Mouse (Mus musculus): ENCODE measurements at regions not wholly inside any gene's neighbourhood (a gene's known extent, or its start where the extent isn't known, plus 50 kb on each side); places are given as distances from the start of the nearest gene placed in this dataset.

- H3K4me3 ChIP-seq (ENCODE audit: low read depth, low read length): no peak overlapping the region
- H3K4me2 ChIP-seq (replicated peaks; ENCODE audit: low read depth): no peak overlapping the region
- H3K4me1 ChIP-seq (replicated peaks; ENCODE audit: control insufficient read depth, insufficient read depth): no peaks in the 10 kb centered on the region; the same call in 1 of the 2 replicates
- ATAC-seq (ENCODE audit: low FRiP score, low TSS enrichment) (no peak), DNase-seq (ENCODE audit: low spot score) (no peak)
- no peaks in the 10 kb centered on the region for H3K27me3 ChIP-seq (ENCODE audit: control insufficient read depth, insufficient read depth, low read length)
- H3K9ac ChIP-seq (ENCODE audit: low read length): no peak overlapping the region
- no peaks in the 10 kb centered on the region for H3K36me3 ChIP-seq (ENCODE audit: control insufficient read depth, insufficient read depth, low read length)
- 66% methylated on average over 5 of the region's 5 CpGs for WGBS
- H3K27ac ChIP-seq (replicated peaks): no peak overlapping the region
- TF ChIP-seq CTCF (IDR thresholded peaks at IDR 0.05; ENCODE audit: low read depth) (no peak), EP300 (optimal IDR thresholded peaks at IDR 0.05) (no peak)
- no peaks in the 10 kb centered on the region for H3K9me3 ChIP-seq (ENCODE audit: control insufficient read depth, low read length)
Measured at GRCm38 (mm10) chr9:115361191-115361590, 51.0 kb upstream of the Stt3b start.

- H3K4me2 ChIP-seq (replicated peaks; ENCODE audit: low read depth): no peak overlapping the region
- H3K4me3 ChIP-seq (ENCODE audit: low read depth, low read length): no peak overlapping the region
- no peaks in the 10 kb centered on the region for H3K9me3 ChIP-seq (ENCODE audit: control insufficient read depth, low read length)
- WGBS: 92% methylated on average over 11 of the region's 11 CpGs
- H3K36me3 ChIP-seq (ENCODE audit: control insufficient read depth, insufficient read depth, low read length): no peaks in the 10 kb centered on the region
- ATAC-seq (ENCODE audit: low FRiP score, low TSS enrichment): no peak
- no peak overlapping the region for H3K27ac ChIP-seq (replicated peaks)
- no peaks in the 10 kb centered on the region for H3K4me1 ChIP-seq (replicated peaks; ENCODE audit: control insufficient read depth, insufficient read depth)
- no peaks in the 10 kb centered on the region for H3K27me3 ChIP-seq (ENCODE audit: control insufficient read depth, insufficient read depth, low read length)
- TF ChIP-seq CTCF (IDR thresholded peaks at IDR 0.05; ENCODE audit: low read depth): no peak
- TF ChIP-seq EP300 (optimal IDR thresholded peaks at IDR 0.05): no peak
- H3K9ac ChIP-seq (ENCODE audit: low read length): no peak overlapping the region
- DNase-seq (ENCODE audit: low spot score): no peak
Measured at GRCm38 (mm10) chr9:115361881-115362280, 51.7 kb upstream of the Stt3b start.

GRCm38 (mm10) chr9:115362486-115362885 is 52.3 kb upstream of the Stt3b start:
- WGBS: 85% methylated on average over 4 of the region's 4 CpGs
- ATAC-seq (ENCODE audit: low FRiP score, low TSS enrichment): no peak
- Histone ChIP-seq H3K9me3 (ENCODE audit: control insufficient read depth, low read length) (no peaks in the 10 kb centered on the region), H3K4me2 (replicated peaks; ENCODE audit: low read depth) (no peak overlapping the region), H3K9ac (ENCODE audit: low read length) (no peak overlapping the region), H3K27me3 (ENCODE audit: control insufficient read depth, insufficient read depth, low read length) (no peaks in the 10 kb centered on the region), H3K4me3 (ENCODE audit: low read depth, low read length) (no peak overlapping the region), H3K36me3 (ENCODE audit: control insufficient read depth, insufficient read depth, low read length) (no peaks in the 10 kb centered on the region), H3K4me1 (replicated peaks; ENCODE audit: control insufficient read depth, insufficient read depth) (no peaks in the 10 kb centered on the region), H3K27ac (replicated peaks) (no peak overlapping the region)
- no peak for DNase-seq (ENCODE audit: low spot score)
- no peak for TF ChIP-seq EP300 (optimal IDR thresholded peaks at IDR 0.05)
- TF ChIP-seq CTCF (IDR thresholded peaks at IDR 0.05; ENCODE audit: low read depth): no peak

GRCm38 (mm10) chr9:115364919-115365861 is 55.0 kb upstream of the Stt3b start:
- H3K9me3 ChIP-seq (ENCODE audit: control insufficient read depth, low read length): no peaks in the 10 kb centered on the region
- H3K36me3 ChIP-seq (ENCODE audit: control insufficient read depth, insufficient read depth, low read length): no peaks in the 10 kb centered on the region
- H3K9ac ChIP-seq (ENCODE audit: low read length): no peak overlapping the region
- ATAC-seq (ENCODE audit: low FRiP score, low TSS enrichment): peak; percentile 92
- H3K4me1 ChIP-seq (replicated peaks; ENCODE audit: control insufficient read depth, insufficient read depth): no peaks in the 10 kb centered on the region
- H3K27me3 ChIP-seq (ENCODE audit: control insufficient read depth, insufficient read depth, low read length): no peaks in the 10 kb centered on the region
- no peak overlapping the region for H3K4me3 ChIP-seq (ENCODE audit: low read depth, low read length)
- H3K4me2 ChIP-seq (replicated peaks; ENCODE audit: low read depth): no peak overlapping the region
- H3K27ac ChIP-seq (replicated peaks): peak overlapping the region; percentile 67
- 62% methylated on average over 16 of the region's 16 CpGs for WGBS
- TF ChIP-seq CTCF (IDR thresholded peaks at IDR 0.05; ENCODE audit: low read depth) (peak; percentile 69), EP300 (optimal IDR thresholded peaks at IDR 0.05) (no peak)
- DNase-seq (ENCODE audit: low spot score): peak; percentile 83

GRCm38 (mm10) chr9:115367808-115368207 is 57.6 kb upstream of the Stt3b start:
- 69% methylated on average over 3 of the region's 3 CpGs for WGBS
- no peak overlapping the region for H3K9ac ChIP-seq (ENCODE audit: low read length)
- no peak overlapping the region for H3K4me3 ChIP-seq (ENCODE audit: low read depth, low read length)
- H3K9me3 ChIP-seq (ENCODE audit: control insufficient read depth, low read length): no peaks in the 10 kb centered on the region
- DNase-seq (ENCODE audit: low spot score): no peak
- no peaks in the 10 kb centered on the region for H3K27me3 ChIP-seq (ENCODE audit: control insufficient read depth, insufficient read depth, low read length)
- TF ChIP-seq CTCF (IDR thresholded peaks at IDR 0.05; ENCODE audit: low read depth) (no peak), EP300 (optimal IDR thresholded peaks at IDR 0.05) (no peak)
- H3K4me1 ChIP-seq (replicated peaks; ENCODE audit: control insufficient read depth, insufficient read depth): no peaks in the 10 kb centered on the region
- ATAC-seq (ENCODE audit: low FRiP score, low TSS enrichment): no peak
- no peak overlapping the region for H3K27ac ChIP-seq (replicated peaks)
- H3K4me2 ChIP-seq (replicated peaks; ENCODE audit: low read depth): no peak overlapping the region
- no peaks in the 10 kb centered on the region for H3K36me3 ChIP-seq (ENCODE audit: control insufficient read depth, insufficient read depth, low read length)

GRCm38 (mm10) chr9:115380276-115380675 is 70.1 kb upstream of the Stt3b start:
- TF ChIP-seq CTCF (IDR thresholded peaks at IDR 0.05; ENCODE audit: low read depth): no peak
- no peak for TF ChIP-seq EP300 (optimal IDR thresholded peaks at IDR 0.05)
- WGBS: 64% methylated on average over 15 of the region's 15 CpGs
- ATAC-seq (ENCODE audit: low FRiP score, low TSS enrichment): no peak

More at GRCm38 (mm10) chr9:115380276-115380675, 70.1 kb upstream of the Stt3b start:
- H3K27ac ChIP-seq (replicated peaks): no peak overlapping the region
- DNase-seq (ENCODE audit: low spot score): no peak
- H3K4me2 ChIP-seq (replicated peaks; ENCODE audit: low read depth): no peak overlapping the region
- H3K4me3 ChIP-seq (ENCODE audit: low read depth, low read length): no peak overlapping the region
- no peaks in the 10 kb centered on the region for H3K27me3 ChIP-seq (ENCODE audit: control insufficient read depth, insufficient read depth, low read length)
- H3K36me3 ChIP-seq (ENCODE audit: control insufficient read depth, insufficient read depth, low read length): no peaks in the 10 kb centered on the region
- no peaks in the 10 kb centered on the region for H3K9me3 ChIP-seq (ENCODE audit: control insufficient read depth, low read length)
- H3K9ac ChIP-seq (ENCODE audit: low read length): no peak overlapping the region
- H3K4me1 ChIP-seq (replicated peaks; ENCODE audit: control insufficient read depth, insufficient read depth): peaks cover 4% of the 10 kb centered on the region; the same call in 1 of the 2 replicates

Data from stomach, postnatal 0 days (tissue).